Mouse (Mus musculus) cerebellum, adult 11-12 months (tissue): ENCODE measurements at regions not wholly inside any gene's neighbourhood (a gene's known extent, or its start where the extent isn't known, plus 50 kb on each side); places are given as distances from the start of the nearest gene placed in this dataset.
"Not testable (repeated sequence)": the region's sequence is repeated elsewhere in the genome, so short reads cannot be mapped to it uniquely, and the experiment has no call there.

Source experiments
- DNase-seq: peaks from one replicate; pipeline ENCODE4 v3.0.0; 2022

DNA sequence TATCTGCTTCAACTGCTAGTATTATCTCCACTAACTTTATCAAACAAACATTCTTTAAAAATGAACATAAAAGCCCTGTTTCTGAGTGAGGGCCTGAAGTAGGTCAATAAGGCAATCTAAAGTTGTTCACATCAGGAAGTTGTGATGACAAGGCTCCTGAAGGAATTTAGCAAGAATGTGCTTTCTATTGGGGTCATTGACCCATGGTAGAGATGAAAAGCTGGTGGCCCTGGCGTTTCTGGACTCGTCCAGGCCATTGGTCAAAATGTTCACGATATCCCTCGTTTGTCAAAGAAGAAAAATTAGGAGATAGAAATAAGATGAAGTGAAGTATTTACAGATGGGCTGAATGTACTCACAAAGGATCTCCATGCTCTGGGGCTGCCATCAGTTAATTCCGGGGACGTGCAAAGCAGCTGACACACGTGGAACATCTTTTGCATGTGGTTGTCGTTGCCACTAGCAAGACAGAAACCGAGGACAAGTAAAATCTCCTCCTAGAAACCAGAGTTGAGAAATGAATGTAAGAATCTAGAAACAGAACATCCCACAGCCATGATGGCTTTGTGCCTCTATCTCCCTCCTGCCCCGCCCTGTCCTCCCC lies 134.1 kb downstream of the Snx18 start:
- DNase-seq, result no peak

DNA sequence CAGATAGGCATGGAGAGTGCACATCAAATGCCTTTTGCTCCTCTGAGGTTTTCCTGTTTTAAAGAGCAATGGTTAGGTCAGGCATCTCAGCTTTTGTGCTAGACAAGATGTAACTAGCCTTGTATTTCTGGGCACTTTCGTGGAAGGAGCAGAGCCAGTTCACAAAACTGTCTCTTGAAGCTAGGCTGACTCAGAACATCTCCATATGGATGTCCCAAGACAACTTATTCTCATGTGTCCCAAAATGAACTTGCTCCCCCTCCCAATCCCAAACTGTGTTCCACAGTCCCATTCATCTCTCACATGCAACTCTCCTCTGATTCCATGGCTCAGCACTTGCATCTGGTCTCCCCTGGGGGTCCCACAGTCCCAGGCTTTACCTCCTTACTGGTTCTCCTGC lies 135.5 kb downstream of the Snx18 start:
- no peak for DNase-seq

DNA sequence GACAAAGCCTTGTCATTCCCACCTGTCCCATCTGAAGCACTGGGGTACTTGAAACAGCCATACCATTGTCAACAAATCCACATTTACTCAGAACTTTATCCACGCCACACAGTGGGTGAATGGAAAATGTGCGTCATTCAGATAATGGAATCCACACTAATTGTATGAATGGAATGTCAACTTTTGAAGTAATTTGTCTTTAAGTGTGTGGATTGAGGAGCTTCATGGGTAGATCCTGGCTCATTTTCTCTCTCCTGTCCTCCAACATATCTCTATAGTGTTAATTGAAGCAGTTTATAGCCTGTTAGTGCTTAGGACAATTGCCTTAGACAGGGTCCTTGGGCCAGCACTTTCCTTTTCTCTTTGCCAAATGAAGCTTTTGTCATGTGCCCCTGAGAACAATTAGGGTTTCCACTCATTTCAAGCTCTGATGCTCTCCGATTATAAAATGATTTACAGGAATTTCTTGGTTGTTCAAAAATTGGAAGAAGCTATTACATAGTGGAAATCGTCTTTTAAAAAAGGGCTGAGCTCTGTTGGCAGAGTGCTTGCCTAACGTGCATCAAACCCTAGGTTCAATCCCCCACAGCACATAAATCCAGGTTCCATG lies 140.4 kb downstream of the Snx18 start:
- DNase-seq, result no peak

DNA sequence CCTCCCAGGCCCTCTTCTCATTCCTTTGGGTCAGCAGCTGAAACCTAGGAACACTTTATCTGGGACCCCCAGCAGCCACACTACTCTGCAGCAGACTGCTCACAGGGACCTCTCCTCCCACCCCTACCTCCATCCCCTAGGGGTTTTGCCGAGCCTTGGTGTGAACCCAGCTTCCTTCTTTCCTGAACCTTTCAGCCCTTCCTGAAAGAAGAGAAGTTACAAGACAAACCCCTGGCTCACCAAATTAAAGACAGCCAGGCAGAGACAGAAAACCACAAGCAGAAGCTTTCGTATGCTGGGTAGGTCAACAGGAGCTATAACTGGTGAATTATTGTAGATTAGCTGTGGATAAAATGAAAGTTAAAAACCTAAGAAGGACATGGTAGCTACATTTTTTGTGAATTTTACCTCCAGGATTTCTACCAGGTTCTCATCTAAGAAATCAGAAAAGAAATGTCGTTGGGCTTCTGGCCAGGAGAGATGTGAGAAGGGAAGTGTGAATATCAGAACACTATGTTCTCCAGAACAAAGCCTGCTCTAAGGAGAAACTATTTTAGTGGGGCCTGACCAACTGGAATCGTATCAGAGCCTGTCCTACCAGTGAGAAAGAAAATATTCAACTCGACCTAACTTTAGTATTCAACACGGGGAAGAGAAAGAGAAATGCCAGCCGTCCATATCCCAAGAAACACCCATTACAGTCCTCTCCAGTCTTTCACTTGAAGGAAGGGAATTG lies 147.4 kb downstream of the Snx18 start:
- DNase-seq, result no peak

DNA sequence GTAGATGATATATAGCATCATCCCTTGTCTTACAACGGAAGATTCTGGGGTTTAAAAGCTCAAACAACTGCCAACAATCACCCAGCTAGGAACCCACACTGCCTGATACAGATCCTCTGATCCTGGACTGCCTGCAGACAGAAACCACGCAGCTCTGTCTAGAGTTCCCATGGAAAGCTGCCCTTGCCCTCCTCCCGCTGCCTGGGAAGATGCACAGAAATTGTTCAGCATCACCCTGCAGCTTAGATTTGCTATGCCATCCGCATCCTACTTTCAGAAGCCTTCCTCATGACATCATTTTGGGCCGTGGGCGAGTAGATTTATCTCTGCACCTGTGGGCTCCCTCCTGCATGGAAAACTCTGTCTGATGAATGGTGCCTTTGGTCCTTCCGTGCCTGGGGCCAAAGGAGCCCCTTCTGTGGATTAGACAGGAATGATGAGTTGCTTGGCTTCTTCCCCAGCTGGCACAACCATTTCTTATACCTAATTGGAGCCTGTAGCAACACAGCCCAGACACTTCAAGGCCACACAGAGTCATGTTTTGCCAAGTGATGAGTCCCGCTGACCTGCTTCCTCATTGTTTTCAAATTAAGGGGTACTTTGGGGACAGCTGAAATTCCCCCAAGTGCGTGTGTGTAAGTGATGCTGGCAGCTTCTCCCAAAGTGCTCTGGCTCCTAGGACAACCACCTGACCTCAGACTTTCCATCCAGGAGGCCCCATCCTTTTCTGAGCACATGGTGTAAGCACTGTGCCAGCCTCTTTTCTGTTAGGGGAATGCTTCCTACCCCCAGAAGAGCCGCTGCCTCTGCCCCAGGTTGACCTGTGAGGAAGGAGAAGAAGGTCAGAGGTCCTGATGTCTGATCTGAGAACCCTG lies 153.9 kb downstream of the Snx18 start:
- no peak for DNase-seq

DNA sequence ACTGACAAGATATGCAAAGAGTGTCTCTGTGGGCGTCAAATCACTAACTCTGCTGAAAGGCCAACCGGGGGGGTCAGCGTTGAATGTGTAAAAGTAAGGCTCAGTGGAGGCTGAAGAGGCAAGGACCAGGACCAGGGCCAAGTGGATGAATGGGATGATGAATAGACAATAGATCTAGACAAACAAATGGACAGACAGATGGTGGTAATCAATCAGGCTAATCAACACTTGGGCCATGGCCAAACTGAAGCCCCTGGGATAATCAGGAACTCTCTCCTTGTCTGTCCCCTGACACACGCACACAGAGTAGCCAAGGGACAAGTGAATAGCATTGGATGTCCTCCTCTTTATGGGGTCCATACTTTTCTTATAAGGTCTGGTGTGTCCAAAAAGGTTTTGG lies 154.9 kb downstream of the Snx18 start:
- DNase-seq, result no peak

DNA sequence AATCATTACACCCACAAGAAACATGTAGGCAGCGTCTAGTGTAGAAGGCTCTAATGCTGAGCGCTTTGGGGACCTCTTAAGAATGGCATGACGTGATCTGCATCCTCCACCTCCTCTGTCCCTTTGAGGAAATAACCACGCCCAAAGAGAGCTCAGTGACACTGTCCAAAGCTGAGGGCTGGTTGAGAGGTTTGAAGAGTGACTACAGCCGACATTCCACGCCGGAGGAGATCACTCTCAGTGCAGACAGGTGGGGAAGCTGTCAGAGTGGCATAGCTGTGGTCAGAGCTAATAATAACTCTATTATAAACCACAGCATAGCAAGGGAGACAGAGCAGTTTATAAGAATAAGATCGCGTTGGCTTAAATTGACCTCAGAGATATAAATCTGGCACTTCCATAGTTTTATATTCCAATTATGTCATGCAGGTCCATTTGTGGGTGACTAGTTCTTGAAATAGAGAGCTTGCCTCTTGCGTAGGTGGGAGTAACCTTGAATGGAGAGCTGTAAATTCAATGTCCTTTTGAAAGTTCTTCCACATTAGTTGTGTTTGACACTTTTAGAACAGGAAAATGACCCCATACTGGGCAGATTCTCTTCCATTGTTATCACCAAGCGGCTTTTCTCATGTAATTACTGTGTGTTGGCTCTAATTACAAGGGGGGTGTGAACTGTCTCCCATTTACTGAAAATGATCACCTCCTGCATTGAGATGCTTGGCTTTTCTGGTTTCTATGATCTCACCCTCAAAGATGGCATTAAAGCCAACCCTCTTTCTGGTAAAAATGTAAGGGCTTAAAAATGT lies 161.7 kb downstream of the BC067074 start:
- no peak for DNase-seq

DNA sequence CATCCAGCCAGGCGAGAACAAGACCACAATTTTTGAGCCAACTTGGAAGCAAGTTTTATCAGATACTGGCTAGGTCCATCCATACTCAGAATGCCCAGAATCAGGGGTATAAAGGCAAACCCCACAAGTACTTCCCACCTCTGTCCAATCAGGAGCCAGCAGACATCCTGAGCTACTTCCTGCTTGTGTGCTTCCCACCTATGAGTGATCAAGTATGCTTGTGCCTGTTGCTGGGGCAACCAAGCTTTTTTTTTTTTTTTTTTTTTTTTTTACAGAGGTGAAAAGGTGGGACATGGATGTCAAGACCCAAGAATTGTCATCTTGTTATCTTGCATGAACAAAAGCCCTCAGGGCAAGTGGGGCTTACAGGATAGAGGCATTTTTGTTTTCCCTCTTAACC lies 155.4 kb downstream of the BC067074 start:
- no peak for DNase-seq

DNA sequence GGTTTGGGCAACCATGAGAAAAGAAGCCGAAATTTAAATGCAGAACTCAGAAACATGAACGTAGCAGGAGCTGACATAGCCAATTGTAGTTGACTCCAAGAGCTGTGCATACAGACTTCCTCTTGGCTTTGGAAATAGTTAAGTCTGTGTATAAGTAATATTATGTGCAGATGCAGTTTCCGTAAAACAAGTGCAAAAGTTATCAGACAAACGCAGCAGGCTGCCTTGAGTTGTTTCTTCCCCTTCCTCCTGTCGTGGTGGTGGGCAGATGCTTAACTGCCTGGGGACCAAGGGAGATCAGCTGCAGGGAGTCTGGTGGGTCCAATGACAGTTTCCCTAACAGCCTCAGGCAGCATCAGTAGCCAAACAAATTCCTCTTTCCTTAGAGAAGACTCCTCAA lies 153.3 kb downstream of the BC067074 start:
- DNase-seq, result no peak

DNA sequence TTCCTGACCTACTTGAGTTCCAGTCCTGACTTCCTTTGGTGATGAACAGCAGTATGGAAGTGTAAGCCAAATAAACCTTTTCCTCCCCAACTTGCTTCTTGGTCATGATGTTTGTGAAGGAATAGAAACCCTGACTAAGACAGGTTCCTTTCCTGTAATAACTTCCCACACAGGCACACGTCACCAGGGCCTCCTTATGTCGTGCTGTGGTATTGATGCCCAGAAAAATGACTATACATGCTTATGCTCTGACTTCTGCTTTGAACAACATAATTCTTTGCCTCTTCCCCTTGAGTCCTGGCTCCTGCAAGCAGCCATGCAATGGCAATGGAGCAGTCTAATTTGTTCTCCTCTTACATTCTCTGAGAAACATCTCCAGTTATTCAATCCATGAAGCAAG lies 151.5 kb downstream of the BC067074 start:
- DNase-seq, result not testable (repeated sequence)

DNA sequence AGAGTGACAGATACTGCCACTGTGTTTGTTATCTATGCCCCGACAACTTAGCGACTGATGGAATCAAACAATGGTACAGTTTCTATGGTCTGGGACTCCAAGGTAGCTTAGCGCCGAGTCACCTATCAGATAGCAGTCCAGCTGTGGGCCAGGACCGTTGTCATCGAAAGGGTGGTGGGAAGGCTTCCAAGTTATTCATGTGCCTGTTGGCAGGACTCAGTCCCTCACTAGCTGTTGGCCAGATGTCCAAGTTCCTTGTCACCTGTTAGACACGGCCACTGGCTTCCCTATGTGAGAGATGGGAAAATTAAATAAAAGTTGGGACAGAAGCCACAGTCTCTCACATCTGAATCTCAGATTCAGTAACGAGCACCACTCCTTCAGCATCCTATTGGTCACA lies 150.1 kb downstream of the BC067074 start:
- DNase-seq, result no peak

DNA sequence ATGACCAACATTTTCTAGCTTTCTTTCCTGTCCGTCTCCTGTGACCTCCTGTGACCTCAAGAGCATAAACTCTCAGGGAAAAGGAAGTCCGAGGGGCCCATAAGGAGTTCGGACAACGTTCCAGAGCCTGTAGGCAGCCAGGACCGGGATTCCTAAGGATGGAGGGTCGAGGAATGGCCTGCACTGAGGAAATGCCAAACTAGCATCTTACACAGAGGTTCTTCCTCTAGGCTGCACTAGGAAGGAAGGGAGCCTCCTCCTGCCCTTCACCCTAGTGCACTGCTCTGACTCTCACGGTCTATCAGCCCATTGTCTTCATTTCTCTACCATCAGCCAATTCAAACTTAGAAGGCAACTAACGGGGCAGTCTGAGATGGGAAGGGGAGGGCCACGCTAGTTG lies 149.2 kb downstream of the BC067074 start:
- DNase-seq, result no peak

DNA sequence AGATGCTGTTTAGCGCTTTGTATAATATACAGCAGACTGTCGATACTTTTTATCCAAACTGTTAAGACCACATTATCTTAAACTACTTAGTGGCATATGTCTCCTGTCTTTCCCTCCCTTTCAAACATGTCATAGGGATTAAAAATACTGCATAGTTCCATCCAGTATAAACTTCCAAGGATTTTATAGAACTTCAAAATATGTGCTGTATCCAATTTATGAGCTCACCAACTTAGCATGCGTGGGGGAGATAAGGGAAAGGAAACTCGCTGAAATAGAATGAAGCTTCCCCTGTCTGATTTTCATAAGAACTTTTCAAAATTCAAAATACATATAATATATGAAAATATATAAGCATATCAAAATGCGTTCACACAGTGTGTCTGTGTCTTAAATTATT lies 147.2 kb downstream of the BC067074 start:
- no peak for DNase-seq

DNA sequence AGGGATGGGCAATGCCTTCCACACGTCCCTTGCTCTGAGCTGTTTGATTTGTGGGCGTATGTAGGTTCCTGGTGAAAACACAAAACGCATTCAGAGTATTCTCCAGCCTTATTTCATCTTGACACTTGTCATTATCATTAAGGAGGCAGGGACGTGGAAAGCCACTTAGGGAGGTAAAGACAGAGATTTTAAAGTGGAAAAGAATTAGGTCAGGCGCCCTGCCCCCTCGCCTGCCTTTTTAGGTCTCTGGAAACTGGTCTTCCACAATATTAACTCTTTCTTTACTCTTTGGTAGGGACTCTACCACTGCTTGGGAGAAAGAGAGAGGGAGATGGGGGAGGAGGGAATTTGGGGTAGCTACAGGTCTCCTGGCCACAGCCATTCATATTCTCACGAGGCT lies 146.6 kb downstream of the BC067074 start:
- DNase-seq, result no peak

DNA sequence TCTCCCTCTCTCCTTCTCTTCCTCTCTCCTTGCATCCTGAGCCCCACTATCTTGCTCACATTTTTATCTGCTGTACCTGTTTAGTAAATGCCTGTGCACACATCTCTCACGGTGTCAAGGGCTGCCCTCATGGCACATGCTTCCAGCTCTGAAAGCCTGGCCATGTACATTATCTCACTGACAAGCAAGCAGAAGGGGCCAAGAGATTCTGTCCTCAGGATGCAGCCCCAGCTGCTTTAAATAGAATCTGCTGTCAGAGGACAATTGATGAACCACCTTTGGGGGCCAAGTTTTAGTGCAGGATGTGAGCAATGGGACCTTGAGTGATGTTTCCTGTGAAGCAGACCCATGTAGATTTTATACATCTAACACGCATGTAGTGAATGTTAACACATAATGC lies 145.9 kb downstream of the BC067074 start:
- no peak for DNase-seq

DNA sequence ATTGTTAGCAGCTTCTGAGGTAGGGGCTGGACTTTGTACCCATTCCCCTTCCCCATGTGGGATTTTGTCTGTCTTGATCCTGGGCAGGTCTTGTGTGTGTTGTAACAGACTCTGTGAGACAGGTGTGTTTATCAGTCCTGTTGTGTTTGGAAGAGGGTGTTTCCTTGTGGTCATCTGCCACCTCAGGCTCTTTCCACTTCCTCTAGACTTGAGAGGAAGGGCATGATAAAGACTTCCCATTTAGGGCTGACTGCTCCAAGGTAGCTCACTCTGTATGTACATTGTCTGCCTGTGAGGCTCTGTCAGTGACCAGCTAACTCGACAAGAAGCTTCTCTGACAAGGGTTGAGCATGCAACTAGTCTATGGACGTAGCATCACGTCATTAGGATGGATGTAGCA lies 143.3 kb downstream of the BC067074 start:
- DNase-seq, result no peak

DNA sequence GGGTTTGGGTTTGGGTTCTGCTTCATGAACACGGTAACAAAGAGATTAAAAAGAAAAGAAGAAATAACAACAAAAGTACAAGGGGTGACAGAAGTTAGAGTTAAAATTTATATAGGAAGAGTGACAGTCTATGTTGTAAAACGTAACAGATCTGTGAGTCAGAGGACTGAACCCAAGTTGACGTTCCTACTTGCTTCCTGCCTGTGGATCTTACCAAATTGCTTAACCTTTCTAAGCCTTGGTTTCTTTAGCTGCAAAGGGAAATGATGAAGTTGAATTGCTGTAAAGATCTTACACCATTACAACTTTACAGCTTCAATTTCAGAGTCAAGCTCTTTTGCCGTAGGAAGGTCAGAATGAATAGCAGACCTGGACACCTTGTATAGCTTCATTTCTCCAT lies 142.2 kb downstream of the BC067074 start:
- no peak for DNase-seq

DNA sequence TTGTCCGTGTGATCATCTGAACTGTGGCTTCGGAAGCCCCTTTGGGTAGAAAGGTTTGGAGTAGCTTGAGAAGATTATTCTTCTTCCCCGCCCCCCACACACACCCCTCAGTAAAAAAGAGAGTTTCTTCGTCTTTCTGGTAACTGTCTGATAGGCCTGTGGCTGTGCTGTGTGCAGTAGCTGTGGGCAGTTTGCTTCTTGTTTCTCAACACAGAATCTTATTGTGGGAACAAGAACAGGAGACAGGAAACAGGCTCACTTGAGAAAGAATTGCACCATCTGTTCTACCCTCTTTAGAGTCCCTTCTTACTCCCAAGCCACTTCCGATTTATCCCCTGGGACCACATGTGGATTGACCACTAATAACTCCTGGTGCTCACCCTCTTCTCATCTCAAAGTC lies 140.5 kb downstream of the BC067074 start:
- DNase-seq, result no peak

DNA sequence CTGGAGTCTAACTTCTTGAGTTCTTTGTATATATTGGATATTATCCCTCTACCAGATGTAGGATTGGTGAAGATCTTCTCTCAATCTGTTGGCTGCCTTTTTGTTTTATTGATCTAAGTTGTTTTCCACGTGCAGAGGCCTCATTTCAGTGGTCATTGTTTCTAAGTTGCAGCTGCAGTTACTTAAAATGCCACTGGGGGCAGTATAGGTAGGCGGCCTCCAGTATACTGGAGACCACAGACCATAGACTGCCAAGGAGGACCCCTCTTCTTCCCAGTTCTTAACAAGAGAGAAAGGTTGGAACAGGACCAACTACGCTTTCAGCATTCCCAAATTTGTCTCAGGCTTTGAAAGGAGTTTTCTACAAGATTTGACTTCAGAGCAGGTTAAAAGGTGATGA lies 136.7 kb downstream of the BC067074 start:
- DNase-seq, result no peak
